Mouse (Mus musculus) CH12.LX (cell line): ENCODE results near the gene Sall1.

Experiments used
- CTCF ChIP-seq, 2 experiments: IDR thresholded peaks in 1 of 2; conservative IDR thresholded peaks in 1 of 2; 2 replicates each; pipeline ENCODE4 v1.5.1; 2011 to 2012; ENCODE audit warnings: low read depth in 2 of 2, low read length in 2 of 2, improper control_type of control experiment in 1 of 2, inconsistent platforms in 1 of 2, mild to moderate bottlenecking in 1 of 2, moderate library complexity in 1 of 2
- POLR2A ChIP-seq: IDR thresholded peaks from 2 replicates; pipeline ENCODE4 v1.6.1; 2011; ENCODE audit warnings: low read depth, mild to moderate bottlenecking, improper control_type of control experiment, low read length
- ZC3H11A ChIP-seq: IDR thresholded peaks from 2 replicates; pipeline ENCODE4 v1.6.1; 2012; ENCODE audit warnings: low read depth, mild to moderate bottlenecking, inconsistent platforms, low read length, improper control_type of control experiment

GRCm38 (mm10) chr8:89063366-89064040 lies 19.5 kb upstream of the Sall1 start:
- TF ChIP-seq CTCF (conservative IDR thresholded peaks at IDR 0.05 in 1 of 2, IDR thresholded peaks at IDR 0.05 in 1 of 2; ENCODE audit: low read depth in 2 of 2, low read length in 2 of 2) (no peak), POLR2A (no peak), ZC3H11A (no peak)
